Mouse (Mus musculus): Measurements from ENCODE around the gene Jakmip3.

- TF ChIP-seq RAD21 (IDR thresholded peaks at IDR 0.05; ENCODE audit: low read depth, low read length): no peak
- TF ChIP-seq JUND (IDR thresholded peaks at IDR 0.05; ENCODE audit: low read depth, low read length): no peak
- no peak for TF ChIP-seq MXI1 (IDR thresholded peaks at IDR 0.05; ENCODE audit: low read depth, low read length)
- TF ChIP-seq KAT2A (conservative IDR thresholded peaks at IDR 0.05; ENCODE audit: low read depth, low read length): no peak
- TF ChIP-seq CHD2 (IDR thresholded peaks at IDR 0.05; ENCODE audit: low read length): no peak
- no peak for TF ChIP-seq POLR2A (IDR thresholded peaks at IDR 0.05; ENCODE audit: control insufficient read depth in 1 of 2, insufficient read depth in 1 of 2, low read depth in 1 of 2, low read length in 2 of 2, poor library complexity in 1 of 2)
- TF ChIP-seq HCFC1 (IDR thresholded peaks at IDR 0.05; ENCODE audit: low read depth, low read length): no peak
- TF ChIP-seq MEF2A (IDR thresholded peaks at IDR 0.05; ENCODE audit: extremely low read depth, insufficient replicate concordance, low read depth, low read length, poor library complexity, severe bottlenecking): no peak
- no peak for TF ChIP-seq MYC (IDR thresholded peaks at IDR 0.05; ENCODE audit: low read depth, low read length)
- no peak for TF ChIP-seq CTCF (IDR thresholded peaks at IDR 0.05 in 2 of 3, conservative IDR thresholded peaks at IDR 0.05 in 1 of 3; ENCODE audit: control insufficient read depth in 1 of 3, insufficient read depth in 1 of 3, low read depth in 2 of 3, low read length in 3 of 3, poor library complexity in 1 of 3, severe bottlenecking in 1 of 3)
- no peak for TF ChIP-seq SIN3A (IDR thresholded peaks at IDR 0.05; ENCODE audit: low read length)
- TF ChIP-seq BHLHE40 (IDR thresholded peaks at IDR 0.05; ENCODE audit: borderline replicate concordance, low read depth, low read length): no peak
Measured at GRCm38 (mm10) chr7:139095282-139095681, 154.8 kb downstream of the Jakmip3 start.

Data from MEL (cell line).